Mouse (Mus musculus) heart, postnatal 10 days (tissue): ENCODE measurements around the gene Srsf9. TPM values are rescaled to one million over a fixed set of nuclear protein-coding genes. Genes with fewer than 3 reads are reported as not detected.

Experiments
- DNase-seq, 2 experiments: peaks; one replicate each; pipeline ENCODE4 v3.0.0; 2021
- intact Hi-C: fragments of 180-260 bp; cut with DNase I; formaldehyde crosslinking; loops from one replicate; pipeline ENCODE4 v1.15.1; 2025
- total RNA-seq, 2 experiments: library from RNA; stranded (reverse); gene quantifications; 2 replicates each; pipeline ENCODE4 v1.2.3; 2021

Srsf9 gene
- total RNA-seq, 2 experiments from 2014 or later = 35.5 to 39.1 TPM

GRCm38 (mm10) chr5:115319004-115319940, 7.7 kb upstream of the Srsf9 start:
- peak; percentile 83 to 84 for DNase-seq
- intact Hi-C loops = loop anchor here (2.0 kb wide), 1 partner anchor 18 kb away; the partner anchor contains the start of gene Dynll1

DNA sequence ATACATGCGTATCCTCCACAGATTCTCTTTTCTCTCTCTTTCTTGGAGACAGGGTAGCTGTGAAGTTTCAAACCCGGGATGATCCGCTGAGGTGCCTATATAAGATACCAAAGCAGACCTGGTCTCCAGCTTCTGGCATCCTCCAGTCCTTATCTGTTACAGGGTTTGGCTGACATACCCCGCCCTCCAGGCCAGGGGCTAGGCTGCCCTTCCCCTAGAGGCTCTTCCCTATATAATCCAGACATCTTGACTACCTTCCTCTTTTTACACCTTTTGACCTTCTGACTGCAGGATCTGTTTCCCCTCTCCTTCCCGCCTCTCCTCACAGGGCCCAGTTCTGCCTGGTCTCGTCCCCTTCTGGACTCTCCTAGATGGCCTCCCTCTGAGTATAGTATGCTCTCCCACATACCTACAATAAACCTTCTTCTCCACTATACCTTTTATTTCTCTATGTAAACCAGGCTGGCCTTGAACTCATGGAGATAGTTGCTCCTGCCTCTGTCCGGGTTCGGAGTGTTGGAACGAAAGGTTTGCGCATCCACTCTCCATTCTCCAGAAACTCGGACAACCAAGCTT, 633 bp upstream of the Srsf9 start:
- intact Hi-C loops = loop anchor here (2.0 to 5.0 kb wide), 2 partner anchors 14 to 34 kb away; partner anchors contain the start of genes Gatc and Triap1

DNA sequence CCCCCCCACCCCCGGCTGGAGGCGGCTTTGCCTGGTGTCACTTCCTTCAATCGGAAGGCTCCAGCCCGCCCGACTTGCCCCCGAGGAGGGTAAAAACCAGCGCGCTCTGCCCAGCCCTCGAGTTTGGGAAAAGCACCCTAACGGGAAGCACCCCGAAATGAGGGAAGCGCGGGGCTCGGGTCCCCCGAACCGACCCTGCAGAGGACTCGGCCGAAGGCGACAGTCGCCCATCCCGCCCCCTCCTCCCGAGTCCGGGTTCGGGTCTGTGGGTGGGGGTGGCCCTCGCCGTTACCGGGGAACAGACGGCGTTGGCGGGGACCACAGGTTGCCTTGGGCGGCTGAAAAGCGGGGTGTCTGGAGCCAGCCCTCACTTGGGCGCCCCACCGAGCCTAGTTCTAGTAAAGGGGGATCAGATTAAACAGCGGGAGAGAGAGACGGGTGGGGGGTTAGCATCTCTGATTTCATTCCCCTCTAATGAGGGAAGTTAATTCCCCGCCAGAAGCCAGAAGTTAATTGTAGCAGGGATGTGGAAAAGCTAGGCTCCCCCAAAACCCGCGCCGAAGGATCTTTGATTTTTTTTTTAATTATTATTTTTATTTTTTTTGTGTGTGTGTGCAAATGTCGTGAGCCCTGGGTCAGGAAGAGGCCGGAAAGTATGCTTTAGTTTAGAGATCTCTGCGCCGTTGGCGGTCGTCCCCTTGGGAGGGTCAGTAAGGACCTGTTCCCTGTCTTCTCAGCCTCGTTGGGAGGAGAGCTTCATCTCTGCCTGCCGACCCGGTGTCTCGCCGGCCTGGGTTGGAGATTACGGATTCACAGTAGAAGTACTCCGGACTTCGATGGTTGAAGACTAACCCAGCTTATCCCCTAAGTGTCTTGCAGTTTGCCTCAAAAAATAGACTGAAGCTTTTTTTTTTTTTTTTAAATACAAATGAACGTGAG, 902 bp downstream of the Srsf9 start:
- intact Hi-C loops = loop anchor here (1.0 to 5.0 kb wide), 3 partner anchors 13 to 36 kb away; partner anchors contain the start of genes Dynll1, Gatc and Triap1
- peak; percentile 42 to 47 for DNase-seq

More for the DNA sequence above, 633 bp upstream of the Srsf9 start:
- peak; percentile 29 to 42 for DNase-seq

DNA sequence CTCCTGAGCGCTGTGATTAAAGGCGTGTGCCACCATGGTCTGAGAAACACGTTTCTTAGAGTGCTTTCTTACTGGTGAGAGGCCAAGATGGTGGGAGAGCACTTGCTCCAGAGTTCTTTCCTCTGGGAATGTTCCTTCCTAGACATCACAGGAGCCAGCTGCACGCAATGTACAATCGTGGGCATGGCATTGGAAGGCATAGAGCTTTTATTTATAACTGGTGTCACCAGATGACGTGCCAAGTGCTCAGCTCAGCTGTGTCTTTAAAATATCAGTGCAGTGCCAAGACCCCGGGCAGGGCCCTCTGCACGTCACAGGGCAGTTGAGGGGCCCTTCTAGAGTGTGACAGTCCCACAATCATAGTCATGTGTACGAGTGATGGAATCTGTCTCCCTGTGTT, 4.0 kb downstream of the Srsf9 start:
- peak in 1 of 2 experiments; percentile 39 for DNase-seq
- intact Hi-C loops = no loop called here

GRCm38 (mm10) chr5:115333626-115334025, 6.6 kb downstream of the Srsf9 start:
- intact Hi-C loops = no loop called here
- no peak for DNase-seq

- DNase-seq = no peak
- intact Hi-C loops = loop anchor here (2.0 to 5.0 kb wide), 3 partner anchors 13 to 58 kb away; partner anchors contain the start of genes Dynll1 and Srsf9
Observed at GRCm38 (mm10) chr5:115340007-115340406, 13.0 kb downstream of the Srsf9 start.

DNA sequence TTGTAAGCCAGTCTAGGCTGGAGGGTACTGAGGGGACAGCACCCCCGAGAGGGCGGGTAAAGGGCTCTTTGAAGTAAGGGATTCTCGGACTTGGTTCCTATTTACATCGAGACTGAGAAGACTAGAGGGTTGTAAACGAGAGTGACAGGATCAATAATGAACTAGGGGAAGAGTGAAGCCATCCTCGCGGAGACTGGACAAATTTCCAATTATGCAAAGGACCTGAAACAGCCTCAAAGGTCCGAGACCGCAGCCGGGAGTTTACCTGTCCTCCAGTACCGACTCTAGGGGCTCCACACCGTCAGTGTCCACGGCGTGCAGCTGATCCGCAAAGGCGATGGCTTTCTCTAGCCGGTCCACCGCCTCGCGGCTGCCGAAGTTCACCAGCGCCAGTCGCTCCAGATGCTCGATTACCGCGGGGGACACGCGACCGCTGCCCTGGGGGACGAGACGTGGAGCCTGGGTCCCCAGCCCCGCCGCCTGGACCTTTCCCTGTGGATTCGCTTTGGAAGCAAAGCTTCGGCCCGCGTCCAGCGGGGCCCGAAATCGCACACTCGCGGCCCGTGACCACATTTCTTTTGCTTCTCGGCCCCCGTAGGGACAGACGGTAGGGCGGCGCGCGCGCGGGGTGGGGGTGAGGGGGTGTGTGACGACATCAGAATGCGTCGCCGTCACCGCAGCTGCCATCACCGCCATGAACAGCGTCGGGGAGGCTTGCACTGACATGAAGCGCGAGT, 13.8 kb downstream of the Srsf9 start, which contains the start of the genes Gatc and Triap1:
Gene Gatc, minus strand, starts transcription at position 602 of the 737 bp plus-strand sequence.
Gene Triap1, plus strand, starts transcription at position 649 of the 737 bp plus-strand sequence.
- intact Hi-C loops = loop anchor here (2.0 to 5.0 kb wide), 3 partner anchors 14 to 58 kb away; partner anchors contain the start of genes Dynll1 and Srsf9

GRCm38 (mm10) chr5:115341314-115342165, 14.6 kb downstream of the Srsf9 start:
- intact Hi-C loops = loop anchor here (2.0 to 5.0 kb wide), 3 partner anchors 15 to 59 kb away; partner anchors contain the start of genes Dynll1 and Srsf9

More for the DNA sequence above, 13.8 kb downstream of the Srsf9 start, which contains the start of the genes Gatc and Triap1:
- DNase-seq = peak; percentile 92 to 94

DNA sequence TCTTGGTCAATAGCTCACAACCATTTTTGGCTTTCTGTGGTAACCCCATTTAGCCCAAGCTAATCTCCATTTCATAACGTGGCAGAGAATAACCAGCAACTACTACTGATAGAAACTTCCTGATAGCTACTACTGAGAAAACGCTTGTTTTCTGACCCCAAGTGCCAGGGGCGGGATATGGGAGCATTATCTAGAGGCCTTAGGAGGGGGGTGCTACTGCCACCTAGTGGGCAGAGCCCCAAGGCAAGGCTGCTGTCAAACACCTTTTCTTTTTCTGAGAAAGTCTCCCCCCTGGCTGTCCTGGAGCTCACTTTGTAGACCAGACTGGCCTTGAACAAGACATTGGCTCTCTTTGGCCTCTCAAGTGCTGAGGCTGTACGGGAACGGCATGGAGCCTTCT, 20.6 kb downstream of the Srsf9 start:
- peak; percentile 85 to 89 for DNase-seq
- intact Hi-C loops = no loop called here

More at GRCm38 (mm10) chr5:115341314-115342165, 14.6 kb downstream of the Srsf9 start:
- no peak for DNase-seq

GRCm38 (mm10) chr5:115348546-115349224, 21.7 kb downstream of the Srsf9 start, which contains the start of gene Cox6a1:
Gene Cox6a1 (minus strand): TSS chr5:115348981.
- intact Hi-C loops = loop anchor here (2.0 kb wide), 2 partner anchors 48 to 112 kb away; partner anchors contain the start of gene Dynll1
- peak; percentile 99 for DNase-seq

DNA sequence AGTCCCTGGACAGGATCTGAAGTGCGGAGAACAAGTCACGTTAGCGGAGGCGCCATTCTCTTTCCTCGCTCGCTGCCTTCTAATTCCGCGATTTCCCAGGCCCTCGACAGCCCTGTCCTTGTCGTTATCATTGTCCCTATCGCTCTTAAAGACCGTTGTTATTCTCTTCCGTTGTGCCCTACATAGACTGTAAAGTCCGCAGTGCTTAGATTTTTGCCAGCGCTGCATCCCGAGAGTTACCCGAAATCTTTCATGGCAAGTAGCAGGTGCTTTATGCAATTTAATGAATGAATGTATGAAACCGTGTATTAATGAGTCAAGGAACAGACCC, 22.2 kb downstream of the Srsf9 start:
- intact Hi-C loops = loop anchor here (2.0 kb wide), 2 partner anchors 48 to 112 kb away; partner anchors contain the start of gene Dynll1
- DNase-seq = no peak

DNA sequence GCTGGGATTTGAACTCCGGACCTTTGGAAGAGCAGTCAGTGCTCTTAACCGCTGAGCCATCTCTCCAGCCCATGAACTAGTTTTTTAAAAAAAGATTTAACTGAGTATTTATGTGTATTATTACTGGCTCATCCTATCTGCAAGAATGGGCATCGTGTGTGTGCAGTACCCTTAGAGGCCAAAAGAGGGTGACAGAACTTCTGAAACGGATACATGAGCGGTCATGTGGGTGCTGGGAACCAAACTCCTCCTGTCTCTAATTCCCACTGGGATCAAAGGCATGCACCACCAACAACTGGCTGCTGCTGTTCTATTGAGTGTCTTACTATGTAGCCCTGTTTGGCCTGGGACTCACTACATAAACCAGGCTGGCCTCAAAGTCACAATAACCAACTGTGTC, 24.4 kb downstream of the Srsf9 start:
- intact Hi-C loops = no loop called here

DNA sequence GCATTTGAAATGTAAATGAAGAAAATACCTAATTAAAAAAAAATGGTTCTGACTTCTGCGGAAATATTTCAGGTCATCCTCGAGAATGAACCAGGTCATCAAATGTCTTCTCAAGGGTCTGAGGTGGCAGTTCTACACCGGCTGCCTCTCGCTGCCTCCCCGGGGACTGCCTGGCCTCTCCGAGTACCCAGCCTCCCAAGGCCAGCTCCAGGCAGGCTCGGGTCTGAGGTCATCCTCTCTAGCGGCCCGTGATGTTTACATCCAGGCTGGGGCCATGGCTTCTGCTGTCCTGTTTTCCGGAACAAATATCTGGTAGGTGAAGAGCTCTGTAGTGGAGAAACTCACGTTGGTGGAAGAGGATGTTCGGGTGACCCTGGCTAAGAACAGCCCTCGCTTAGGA, 28.1 kb downstream of the Srsf9 start:
- intact Hi-C loops = no loop called here

More for the DNA sequence above, 24.4 kb downstream of the Srsf9 start:
- no peak for DNase-seq

GRCm38 (mm10) chr5:115358872-115359271, 31.9 kb downstream of the Srsf9 start:
- peak; percentile 85 to 92 for DNase-seq
- intact Hi-C loops = loop anchor here (1.0 kb wide), 1 partner anchor 82 kb away; no protein-coding TSS in a partner anchor

More for the DNA sequence above, 28.1 kb downstream of the Srsf9 start:
- DNase-seq = no peak

- intact Hi-C loops = loop anchor here (1.0 kb wide), 1 partner anchor 82 kb away; no protein-coding TSS in a partner anchor
- no peak for DNase-seq
Observed at GRCm38 (mm10) chr5:115359438-115359837, 32.5 kb downstream of the Srsf9 start.

- DNase-seq = no peak
- intact Hi-C loops = loop anchor here (1.0 kb wide), 1 partner anchor 81 kb away; no protein-coding TSS in a partner anchor
Observed at GRCm38 (mm10) chr5:115359851-115360372, 32.9 kb downstream of the Srsf9 start.

- no peak for DNase-seq
- intact Hi-C loops = no loop called here
Observed at GRCm38 (mm10) chr5:115362216-115362615, 35.2 kb downstream of the Srsf9 start.
